Mouse (Mus musculus) stomach, postnatal 0 days (tissue): ENCODE measurements at regions not wholly inside any gene's neighbourhood (a gene's known extent, or its start where the extent isn't known, plus 50 kb on each side); places are given as distances from the start of the nearest gene placed in this dataset.

Experiments used
- CTCF ChIP-seq: IDR thresholded peaks from 2 replicates; pipeline ENCODE4 v1.5.1; 2016; ENCODE audit warnings: antibody characterized with exemption, low read depth, mild to moderate bottlenecking, moderate library complexity
- EP300 ChIP-seq: optimal IDR thresholded peaks from 2 replicates; pipeline ENCODE3; 2016; ENCODE audit warnings: antibody characterized with exemption

DNA sequence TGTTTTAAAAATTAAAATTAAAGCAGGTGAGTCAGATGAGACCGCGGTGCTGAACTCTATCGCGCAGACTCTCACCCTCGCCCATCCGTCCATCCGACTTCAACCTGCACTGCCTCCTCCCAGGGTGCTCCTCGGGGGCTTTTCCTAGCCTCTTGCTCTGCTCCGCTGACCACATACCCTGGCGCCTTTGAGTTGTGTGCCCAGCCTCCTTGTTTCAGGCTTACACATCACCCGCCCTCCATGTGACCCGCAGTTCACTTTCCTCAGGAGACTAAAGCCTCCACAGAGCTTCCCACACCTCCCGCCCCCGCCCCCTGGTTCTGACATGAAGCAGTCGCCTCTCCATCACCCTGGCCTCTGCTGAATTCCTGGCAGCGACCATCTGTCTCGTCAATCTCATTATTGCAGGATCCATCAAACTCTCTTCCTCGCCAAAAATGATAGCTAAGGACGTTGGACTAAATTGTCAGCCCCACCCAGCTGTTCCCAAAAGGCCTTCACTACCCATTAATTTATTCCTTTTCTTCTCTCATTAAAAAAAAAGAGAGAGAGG lies 482.9 kb downstream of the Zfp536 start:
- no peak for TF ChIP-seq CTCF
- TF ChIP-seq EP300: no peak
